Mouse (Mus musculus) liver, adult 2 months (tissue): ENCODE results near the gene Tysnd1.

Source experiments
- CTCF ChIP-seq: fragments of 200-500 bp; IDR thresholded peaks from 2 replicates; pipeline ENCODE4 v1.5.1; 2011; ENCODE audit warnings: low read depth, low read length, control low read depth
- POLR2A ChIP-seq: fragments of 200-500 bp; IDR thresholded peaks from 2 replicates; pipeline ENCODE4 v1.6.1; 2011; ENCODE audit warnings: low read length, control low read depth; ENCODE audit not compliant: insufficient read depth; ENCODE audit errors: extremely low read depth

GRCm38 (mm10) chr10:61706412-61707375, 11.4 kb downstream of the Tysnd1 start:
- TF ChIP-seq CTCF, result no peak
- TF ChIP-seq POLR2A, result no peak
